Mouse (Mus musculus) limb, embryonic 11.5 days (tissue): ENCODE data around the gene H2-Q7. TPM values are rescaled to one million over a fixed set of nuclear protein-coding genes. Genes with fewer than 3 reads are reported as not detected.
"Not testable (repeated sequence)": the region's sequence is repeated elsewhere in the genome, so short reads cannot be mapped to it uniquely, and the experiment has no call there.

Experiments used
- ATAC-seq: fragments of 200-750 bp; cut with Nextera tagmentation; 2 replicates; pipeline ENCODE4 v1.8.0; 2017; ENCODE audit warnings: low read depth; ENCODE audit not compliant: insufficient number of reproducible peaks, low FRiP score, low TSS enrichment
- DNase-seq: peaks from one replicate; pipeline ENCODE4 v3.0.0-alpha.2; 2015; ENCODE audit warnings: low spot score
- H3K27ac ChIP-seq: fragments of 300-500 bp; sonication (generic); replicated peaks from 2 replicates; pipeline ENCODE4 v1.5.1; 2014; ENCODE audit warnings: low read depth, mild to moderate bottlenecking, low read length
- H3K27me3 ChIP-seq: fragments of 300-500 bp; sonication (generic); 2 replicates; pipeline ENCODE4 v1.6.1; 2014; ENCODE audit warnings: mild to moderate bottlenecking, low read length, mixed read lengths; ENCODE audit not compliant: control insufficient read depth, insufficient read depth
- H3K36me3 ChIP-seq: fragments of 300-500 bp; sonication (generic); 2 replicates; pipeline ENCODE4 v1.6.1; 2014; ENCODE audit warnings: mild to moderate bottlenecking, low read length, moderate library complexity, mixed read lengths; ENCODE audit not compliant: control insufficient read depth, insufficient read depth
- H3K4me1 ChIP-seq: fragments of 300-500 bp; sonication (generic); 2 replicates; pipeline ENCODE4 v1.6.1; 2014; ENCODE audit warnings: low read length, mixed read lengths; ENCODE audit not compliant: control insufficient read depth, insufficient read depth
- H3K4me2 ChIP-seq: fragments of 300-500 bp; sonication (generic); 2 replicates; pipeline ENCODE4 v1.6.1; 2014; ENCODE audit warnings: low read depth, mild to moderate bottlenecking, moderate library complexity; ENCODE audit not compliant: severe bottlenecking
- H3K4me3 ChIP-seq: fragments of 300-500 bp; sonication (generic); 2 replicates; pipeline ENCODE4 v1.5.1; 2014; ENCODE audit warnings: low read depth, low read length
- H3K9ac ChIP-seq: fragments of 300-500 bp; sonication (generic); 2 replicates; pipeline ENCODE4 v1.6.1; 2014; ENCODE audit warnings: mild to moderate bottlenecking, low read length
- H3K9me3 ChIP-seq: fragments of 300-500 bp; sonication (generic); 2 replicates; pipeline ENCODE4 v1.6.1; 2016; ENCODE audit warnings: low read length; ENCODE audit not compliant: control insufficient read depth
- WGBS: fragments of 180-500 bp; shearing (Covaris S2); extraction: QIAGEN DNeasy Blood & Tissue Kit; methylation state at CpG from one replicate; pipeline ENCODE4 v1.1.7; 2014; 5-methylcytosine and 5-hydroxymethylcytosine counted together
- polyA plus RNA-seq: library from polyadenylated mRNA; unstranded; fragments of >200 nt; fragmentation: Nextera tagmentation; extraction: Ambion mirVana; gene quantifications from 2 replicates; pipeline ENCODE4 v1.2.1, GENCODE M21; 2014

H2-Q7 gene
- polyA plus RNA-seq, 1 experiment from 2014 or later = 23.3 TPM

DNA sequence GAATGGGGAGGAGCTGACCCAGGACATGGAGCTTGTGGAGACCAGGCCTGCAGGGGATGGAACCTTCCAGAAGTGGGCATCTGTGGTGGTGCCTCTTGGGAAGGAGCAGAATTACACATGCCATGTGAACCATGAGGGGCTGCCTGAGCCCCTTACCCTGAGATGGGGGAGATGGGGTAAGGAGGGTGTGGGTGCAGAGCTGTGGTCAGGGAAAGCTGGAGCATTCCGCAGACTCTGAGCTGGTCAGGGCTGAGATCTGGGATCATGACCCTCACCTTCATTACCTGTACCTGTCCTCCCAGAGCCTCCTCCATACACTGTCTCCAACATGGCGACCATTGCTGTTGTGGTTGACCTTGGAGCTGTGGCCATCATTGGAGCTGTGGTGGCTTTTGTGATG lies 3.4 kb downstream of the H2-Q7 start:
- H3K4me3 ChIP-seq, H3K27ac ChIP-seq, H3K9me3 ChIP-seq, ATAC-seq, H3K36me3 ChIP-seq, DNase-seq, H3K4me1 ChIP-seq, H3K4me2 ChIP-seq, H3K27me3 ChIP-seq, H3K9ac ChIP-seq: not testable (repeated sequence)
- 90% methylated on average over 2 of the region's 2 CpGs for WGBS

- H3K27me3 ChIP-seq, H3K4me3 ChIP-seq, DNase-seq, H3K9ac ChIP-seq, H3K4me1 ChIP-seq, H3K4me2 ChIP-seq, H3K27ac ChIP-seq, H3K9me3 ChIP-seq, ATAC-seq, H3K36me3 ChIP-seq: not testable (repeated sequence)
- WGBS = 84% methylated on average over 2 of the region's 2 CpGs
Measured at GRCm38 (mm10) chr17:35444510-35444909, 5.6 kb downstream of the H2-Q7 start.

- not testable (repeated sequence) for H3K36me3 ChIP-seq, H3K4me1 ChIP-seq, H3K4me3 ChIP-seq, H3K27me3 ChIP-seq, H3K9me3 ChIP-seq, H3K9ac ChIP-seq, H3K27ac ChIP-seq, DNase-seq, ATAC-seq, H3K4me2 ChIP-seq
- no CpG with 5 or more reads among the region's 1 CpGs for WGBS
Measured at GRCm38 (mm10) chr17:35458247-35458646, 19.3 kb downstream of the H2-Q7 start.

- not testable (repeated sequence) for H3K9me3 ChIP-seq, H3K9ac ChIP-seq, DNase-seq, H3K4me1 ChIP-seq, ATAC-seq, H3K27me3 ChIP-seq, H3K36me3 ChIP-seq, H3K27ac ChIP-seq, H3K4me2 ChIP-seq, H3K4me3 ChIP-seq
- WGBS = 58% methylated on average over 3 of the region's 9 CpGs
Measured at GRCm38 (mm10) chr17:35460513-35461341, 21.8 kb downstream of the H2-Q7 start.

DNA sequence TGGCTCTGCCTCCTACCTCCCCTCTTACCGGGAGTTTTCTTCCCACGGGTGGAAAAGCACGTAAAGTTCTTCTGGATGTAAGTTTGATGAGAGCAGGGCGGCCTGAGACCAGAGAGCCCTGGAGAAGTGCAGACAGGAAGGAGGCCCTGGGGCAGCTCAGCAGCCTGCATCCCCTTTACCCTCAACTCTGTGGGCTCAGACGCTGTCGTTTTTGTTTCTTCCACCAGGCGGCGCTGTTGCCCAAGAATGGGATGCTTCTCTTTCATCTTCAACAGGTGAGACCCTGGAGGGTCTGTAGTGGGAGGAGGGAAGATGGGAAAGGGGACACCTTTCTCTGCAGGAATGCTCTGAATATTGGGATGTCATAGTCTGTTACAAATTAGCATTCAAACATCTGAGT lies 26.7 kb downstream of the H2-Q7 start:
- H3K4me2 ChIP-seq, H3K27ac ChIP-seq, H3K4me3 ChIP-seq, H3K9me3 ChIP-seq, H3K36me3 ChIP-seq, ATAC-seq, H3K9ac ChIP-seq, H3K4me1 ChIP-seq: not testable (repeated sequence)
- H3K27me3 ChIP-seq = peaks cover 19% of the 10 kb centered on the region
- 4% methylated on average over 8 of the region's 8 CpGs for WGBS
- DNase-seq = peak; percentile 81

DNA sequence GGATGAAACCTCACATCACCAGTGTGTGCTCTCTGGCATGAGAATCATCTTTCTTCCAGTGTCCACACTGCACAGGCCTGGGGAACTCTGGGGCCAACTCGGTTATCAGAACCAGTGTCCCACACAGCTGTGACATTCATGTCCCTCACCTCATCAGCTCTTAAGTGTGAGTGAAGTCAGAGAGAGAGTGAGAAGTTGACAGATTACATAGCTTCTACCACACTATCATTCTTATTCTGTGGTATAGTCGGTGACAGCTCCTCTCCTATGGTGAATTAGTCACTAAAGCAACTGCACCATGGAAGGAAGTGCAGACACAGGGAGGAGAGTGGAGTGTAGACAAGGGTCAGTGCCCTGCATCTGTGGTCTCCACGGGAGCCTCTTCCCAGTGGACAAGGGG lies 30.0 kb downstream of the H2-Q7 start:
- H3K36me3 ChIP-seq, H3K9ac ChIP-seq, H3K4me2 ChIP-seq, H3K4me1 ChIP-seq, ATAC-seq, H3K9me3 ChIP-seq, DNase-seq, H3K27ac ChIP-seq, H3K4me3 ChIP-seq: not testable (repeated sequence)
- whole genome bisulfite sequencing = 65% methylated on average over 3 of the region's 3 CpGs
- peaks cover 22% of the 10 kb centered on the region for H3K27me3 ChIP-seq

DNA sequence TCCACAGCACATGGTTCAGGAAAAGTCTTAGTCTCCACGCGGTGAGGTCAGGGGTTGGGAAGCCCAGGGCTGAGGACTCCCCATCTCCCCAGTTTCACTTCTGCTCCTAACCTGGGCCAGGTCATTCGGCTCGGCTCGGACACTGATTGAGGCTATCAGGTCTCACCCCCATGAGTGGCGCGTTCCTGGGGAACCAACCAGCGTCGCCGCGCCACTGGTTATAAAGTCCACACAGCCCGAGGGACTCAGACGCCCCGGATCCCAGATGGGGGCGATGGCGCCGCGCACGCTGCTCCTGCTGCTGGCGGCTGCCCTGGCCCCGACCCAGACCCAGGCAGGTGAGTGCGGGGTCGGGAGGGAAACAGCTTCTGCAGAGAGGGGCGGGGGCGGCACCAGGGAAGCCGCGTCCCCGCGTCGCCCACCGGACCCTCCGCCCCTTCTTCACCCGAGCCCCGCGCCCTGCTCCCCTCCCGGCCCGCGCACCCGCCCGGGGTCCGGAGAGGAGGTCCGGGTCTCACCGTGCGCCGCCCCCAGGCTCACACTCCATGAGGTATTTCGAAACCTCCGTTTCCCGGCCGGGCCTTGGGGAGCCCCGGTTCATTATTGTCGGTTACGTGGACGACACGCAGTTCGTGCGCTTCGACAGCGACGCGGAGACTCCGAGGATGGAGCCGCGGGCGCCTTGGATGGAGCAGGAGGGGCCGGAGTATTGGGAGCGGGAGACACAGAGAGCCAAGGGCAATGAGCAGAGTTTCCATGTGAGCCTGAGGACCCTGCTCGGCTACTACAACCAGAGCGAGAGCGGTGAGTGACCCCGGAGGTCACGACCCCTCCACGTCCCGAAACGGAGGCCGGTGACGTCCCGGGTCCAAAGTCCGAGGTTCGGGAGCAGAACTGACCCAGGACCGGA lies 31.1 kb downstream of the H2-Q7 start, which contains the start of gene H2-Q10:
TSS of gene H2-Q10 (plus strand) at position 248 of the 910 bp plus-strand sequence.
- peak; percentile 50 for DNase-seq

GRCm38 (mm10) chr17:35484066-35484465 lies 45.1 kb downstream of the H2-Q7 start:
- Histone ChIP-seq H3K36me3 (no peaks in the 10 kb centered on the region), H3K4me3 (no peak overlapping the region), H3K27ac (no peak overlapping the region), H3K4me1 (no peaks in the 10 kb centered on the region), H3K4me2 (no peak overlapping the region), H3K27me3 (no peaks in the 10 kb centered on the region), H3K9me3 (no peaks in the 10 kb centered on the region), H3K9ac (no peak overlapping the region)
- ATAC-seq (no peak), DNase-seq (peak; percentile 75)
- 1% methylated on average over 9 of the region's 9 CpGs for WGBS

More for the DNA sequence above, 31.1 kb downstream of the H2-Q7 start, which contains the start of gene H2-Q10:
- Histone ChIP-seq H3K4me1 (no peaks in the 10 kb centered on the region), H3K27me3 (peaks cover 22% of the 10 kb centered on the region), H3K36me3 (no peaks in the 10 kb centered on the region), H3K9me3 (no peaks in the 10 kb centered on the region), H3K27ac (no peak within 1 kb of the TSS), H3K9ac (peak within 1 kb of the TSS; percentile 35; the same call in 1 of the 2 replicates), H3K4me2 (peak within 1 kb of the TSS; percentile 56), H3K4me3 (peak within 1 kb of the TSS; percentile 32)
- no peak for ATAC-seq
- WGBS = under 1% methylated on average over 73 of the region's 80 CpGs
